Mouse (Mus musculus): Measurements from ENCODE around the gene Pigg. TPM values are rescaled to one million over a fixed set of nuclear protein-coding genes. Genes with fewer than 3 reads are reported as not detected.
"Not testable (repeated sequence)": the region's sequence is repeated elsewhere in the genome, so short reads cannot be mapped to it uniquely, and the experiment has no call there.

The Pigg gene
- polyA plus RNA-seq, 1 experiment from 2014 or later, result 3.9 TPM

GRCm38 (mm10) chr5:108271345-108271744, 41.1 kb upstream of the Pigg start:
- H3K27ac ChIP-seq (ENCODE audit: low read depth, low read length); H3K27me3 ChIP-seq (replicated peaks; ENCODE audit: control insufficient read depth, insufficient read depth, low read length); ATAC-seq (replicated peaks; ENCODE audit: low FRiP score); H3K9me3 ChIP-seq (ENCODE audit: control insufficient read depth, low read length); DNase-seq (ENCODE audit: low spot score); H3K9ac ChIP-seq (ENCODE audit: low read depth, low read length); H3K36me3 ChIP-seq (ENCODE audit: control insufficient read depth, insufficient read depth, low read length): not testable (repeated sequence)
- Histone ChIP-seq H3K4me2 (peak overlapping the region; percentile 91), H3K4me3 (ENCODE audit: low read depth, low read length) (peak overlapping the region; percentile 99), H3K4me1 (replicated peaks; ENCODE audit: control insufficient read depth, insufficient read depth, low read length) (peaks cover 16% of the 10 kb centered on the region)
- 85% methylated on average over 6 of the region's 6 CpGs for WGBS

- Histone ChIP-seq H3K9me3 (ENCODE audit: control insufficient read depth, low read length) (peaks cover 3% of the 10 kb centered on the region; the same call in 1 of the 2 replicates), H3K27ac (ENCODE audit: low read depth, low read length) (no peak overlapping the region), H3K4me3 (ENCODE audit: low read depth, low read length) (no peak overlapping the region), H3K4me2 (no peak overlapping the region), H3K4me1 (replicated peaks; ENCODE audit: control insufficient read depth, insufficient read depth, low read length) (no peaks in the 10 kb centered on the region), H3K36me3 (ENCODE audit: control insufficient read depth, insufficient read depth, low read length) (no peaks in the 10 kb centered on the region), H3K9ac (ENCODE audit: low read depth, low read length) (no peak overlapping the region), H3K27me3 (replicated peaks; ENCODE audit: control insufficient read depth, insufficient read depth, low read length) (no peaks in the 10 kb centered on the region)
- 79% methylated on average over 2 of the region's 2 CpGs for WGBS
- ATAC-seq (replicated peaks; ENCODE audit: low FRiP score), result no peak
- DNase-seq (ENCODE audit: low spot score), result no peak
These were observed 25.5 kb upstream of the Pigg start for GRCm38 (mm10) chr5:108286957-108287356.

- no peak overlapping the region for H3K4me2 ChIP-seq
- no peak overlapping the region for H3K27ac ChIP-seq (ENCODE audit: low read depth, low read length)
- 54% methylated on average over 3 of the region's 3 CpGs for WGBS
These were observed 10.8 kb upstream of the Pigg start for GRCm38 (mm10) chr5:108301567-108301966.

GRCm38 (mm10) chr5:108313065-108313860, 854 bp downstream of the Pigg start:
- DNase-seq (ENCODE audit: low spot score) (no peak), ATAC-seq (replicated peaks; ENCODE audit: low FRiP score) (peak; percentile 54)

More at GRCm38 (mm10) chr5:108301567-108301966, 10.8 kb upstream of the Pigg start:
- Histone ChIP-seq H3K4me3 (ENCODE audit: low read depth, low read length) (no peak overlapping the region), H3K4me1 (replicated peaks; ENCODE audit: control insufficient read depth, insufficient read depth, low read length) (no peaks in the 10 kb centered on the region), H3K36me3 (ENCODE audit: control insufficient read depth, insufficient read depth, low read length) (no peaks in the 10 kb centered on the region), H3K27me3 (replicated peaks; ENCODE audit: control insufficient read depth, insufficient read depth, low read length) (no peaks in the 10 kb centered on the region), H3K9ac (ENCODE audit: low read depth, low read length) (no peak overlapping the region), H3K9me3 (ENCODE audit: control insufficient read depth, low read length) (no peaks in the 10 kb centered on the region)
- DNase-seq (ENCODE audit: low spot score), result no peak
- no peak for ATAC-seq (replicated peaks; ENCODE audit: low FRiP score)

GRCm38 (mm10) chr5:108331051-108331450, 18.6 kb downstream of the Pigg start:
- no peak for DNase-seq (ENCODE audit: low spot score)
- Histone ChIP-seq H3K9ac (ENCODE audit: low read depth, low read length) (no peak overlapping the region), H3K4me1 (replicated peaks; ENCODE audit: control insufficient read depth, insufficient read depth, low read length) (no peaks in the 10 kb centered on the region), H3K4me3 (ENCODE audit: low read depth, low read length) (no peak overlapping the region), H3K27me3 (replicated peaks; ENCODE audit: control insufficient read depth, insufficient read depth, low read length) (no peaks in the 10 kb centered on the region), H3K4me2 (no peak overlapping the region), H3K36me3 (ENCODE audit: control insufficient read depth, insufficient read depth, low read length) (peaks cover 5% of the 10 kb centered on the region; the same call in 1 of the 2 replicates), H3K27ac (ENCODE audit: low read depth, low read length) (no peak overlapping the region), H3K9me3 (ENCODE audit: control insufficient read depth, low read length) (no peaks in the 10 kb centered on the region)
- 84% methylated on average over 1 of the region's 1 CpGs for WGBS
- ATAC-seq (replicated peaks; ENCODE audit: low FRiP score), result no peak

More at GRCm38 (mm10) chr5:108313065-108313860, 854 bp downstream of the Pigg start:
- H3K4me3 ChIP-seq (ENCODE audit: low read depth, low read length), result peak overlapping the region; percentile 79
- H3K9me3 ChIP-seq (ENCODE audit: control insufficient read depth, low read length), result no peaks in the 10 kb centered on the region
- WGBS, result 5% methylated on average over 16 of the region's 16 CpGs
- H3K9ac ChIP-seq (ENCODE audit: low read depth, low read length), result peak overlapping the region; percentile 84
- H3K36me3 ChIP-seq (ENCODE audit: control insufficient read depth, insufficient read depth, low read length), result no peaks in the 10 kb centered on the region; the same call in 1 of the 2 replicates
- H3K4me2 ChIP-seq, result peak overlapping the region; percentile 90
- peaks cover 7% of the 10 kb centered on the region; the same call in 1 of the 2 replicates for H3K4me1 ChIP-seq (replicated peaks; ENCODE audit: control insufficient read depth, insufficient read depth, low read length)
- no peaks in the 10 kb centered on the region for H3K27me3 ChIP-seq (replicated peaks; ENCODE audit: control insufficient read depth, insufficient read depth, low read length)
- peak overlapping the region; percentile 84 for H3K27ac ChIP-seq (ENCODE audit: low read depth, low read length)

GRCm38 (mm10) chr5:108337385-108337784, 25.0 kb downstream of the Pigg start:
- Histone ChIP-seq H3K9me3 (ENCODE audit: control insufficient read depth, low read length) (no peaks in the 10 kb centered on the region), H3K36me3 (ENCODE audit: control insufficient read depth, insufficient read depth, low read length) (peaks cover 5% of the 10 kb centered on the region; the same call in 1 of the 2 replicates), H3K4me2 (peak overlapping the region; percentile 13; the same call in 1 of the 2 replicates), H3K27ac (ENCODE audit: low read depth, low read length) (no peak overlapping the region), H3K9ac (ENCODE audit: low read depth, low read length) (no peak overlapping the region), H3K4me1 (replicated peaks; ENCODE audit: control insufficient read depth, insufficient read depth, low read length) (peaks cover 11% of the 10 kb centered on the region), H3K27me3 (replicated peaks; ENCODE audit: control insufficient read depth, insufficient read depth, low read length) (no peaks in the 10 kb centered on the region), H3K4me3 (ENCODE audit: low read depth, low read length) (no peak overlapping the region)
- DNase-seq (ENCODE audit: low spot score), result no peak
- peak; percentile 79 for ATAC-seq (replicated peaks; ENCODE audit: low FRiP score)
- 54% methylated on average over 4 of the region's 4 CpGs for WGBS

- no peaks in the 10 kb centered on the region for H3K27me3 ChIP-seq (replicated peaks; ENCODE audit: control insufficient read depth, insufficient read depth, low read length)
- H3K36me3 ChIP-seq (ENCODE audit: control insufficient read depth, insufficient read depth, low read length), result peaks cover 2% of the 10 kb centered on the region; the same call in 1 of the 2 replicates
- H3K9me3 ChIP-seq (ENCODE audit: control insufficient read depth, low read length), result no peaks in the 10 kb centered on the region
- DNase-seq (ENCODE audit: low spot score) (no peak), ATAC-seq (replicated peaks; ENCODE audit: low FRiP score) (no peak)
- H3K27ac ChIP-seq (ENCODE audit: low read depth, low read length), result no peak overlapping the region
- H3K4me3 ChIP-seq (ENCODE audit: low read depth, low read length), result no peak overlapping the region
- H3K4me2 ChIP-seq, result no peak overlapping the region
- peaks cover 11% of the 10 kb centered on the region for H3K4me1 ChIP-seq (replicated peaks; ENCODE audit: control insufficient read depth, insufficient read depth, low read length)
- WGBS, result 67% methylated on average over 3 of the region's 3 CpGs
- H3K9ac ChIP-seq (ENCODE audit: low read depth, low read length), result no peak overlapping the region
These were observed 25.6 kb downstream of the Pigg start for GRCm38 (mm10) chr5:108338049-108338448.

- WGBS, result 87% methylated on average over 4 of the region's 4 CpGs
- ATAC-seq (replicated peaks; ENCODE audit: low FRiP score) (no peak), DNase-seq (ENCODE audit: low spot score) (no peak)
- Histone ChIP-seq H3K9ac (ENCODE audit: low read depth, low read length) (no peak overlapping the region), H3K27ac (ENCODE audit: low read depth, low read length) (no peak overlapping the region), H3K4me1 (replicated peaks; ENCODE audit: control insufficient read depth, insufficient read depth, low read length) (no peaks in the 10 kb centered on the region), H3K4me2 (no peak overlapping the region), H3K4me3 (ENCODE audit: low read depth, low read length) (no peak overlapping the region), H3K27me3 (replicated peaks; ENCODE audit: control insufficient read depth, insufficient read depth, low read length) (no peaks in the 10 kb centered on the region), H3K36me3 (ENCODE audit: control insufficient read depth, insufficient read depth, low read length) (peaks cover 2% of the 10 kb centered on the region; the same call in 1 of the 2 replicates), H3K9me3 (ENCODE audit: control insufficient read depth, low read length) (no peaks in the 10 kb centered on the region)
These were observed 31.3 kb downstream of the Pigg start for GRCm38 (mm10) chr5:108343680-108344170.

All from liver, embryonic 11.5 days (tissue).